Mouse (Mus musculus) CH12.LX (cell line): Measurements from ENCODE around the gene Rabep1. TPM values are rescaled to one million over a fixed set of nuclear protein-coding genes. Genes with fewer than 3 reads are reported as not detected.

Experiments
- DNase-seq: peaks from one replicate; pipeline ENCODE4 v3.0.0-alpha.2; 2013; ENCODE audit errors: extremely low read depth
- H3K27ac ChIP-seq: 2 replicates; pipeline ENCODE4 v1.5.1; 2012; ENCODE audit warnings: low read depth, mild to moderate bottlenecking, control low read depth, moderate library complexity; ENCODE audit not compliant: insufficient read depth
- H3K27me3 ChIP-seq: replicated peaks from 2 replicates; pipeline ENCODE3; 2012; ENCODE audit warnings: inconsistent platforms
- H3K36me3 ChIP-seq, 2 experiments: replicated peaks in 1 of 2; 2 replicates each; pipeline versions ENCODE3 to v1.6.1; 2012; ENCODE audit warnings: inconsistent platforms in 1 of 2, low read length in 1 of 2, mild to moderate bottlenecking in 1 of 2, mixed read lengths in 1 of 2, moderate library complexity in 1 of 2; ENCODE audit not compliant: control insufficient read depth in 1 of 2, insufficient read depth in 1 of 2
- H3K4me1 ChIP-seq, 2 experiments: 2 replicates each; pipeline ENCODE4 v1.6.1; 2012; ENCODE audit warnings: inconsistent platforms in 1 of 2, moderate library complexity in 1 of 2; ENCODE audit not compliant: insufficient read depth in 2 of 2, control insufficient read depth in 1 of 2
- H3K4me2 ChIP-seq: 2 replicates; pipeline ENCODE4 v1.6.1; 2012; ENCODE audit warnings: low read depth, mild to moderate bottlenecking, control low read depth; ENCODE audit not compliant: poor library complexity, insufficient read depth, severe bottlenecking
- H3K4me3 ChIP-seq, 3 experiments: fragments of 150-350 bp in 1 of 3; sonication (generic) in 1 of 3; replicated peaks in 1 of 3; 2 replicates each; pipeline versions ENCODE3 to v1.5.1; 2011 to 2012; ENCODE audit warnings: low read depth in 2 of 3, low read length in 2 of 3, mild to moderate bottlenecking in 2 of 3, moderate library complexity in 2 of 3, control low read depth in 1 of 3, improper control_type of control experiment in 1 of 3, inconsistent platforms in 1 of 3, mixed read lengths in 1 of 3; ENCODE audit not compliant: poor library complexity in 1 of 3
- H3K79me2 ChIP-seq: replicated peaks from 2 replicates; pipeline ENCODE4 v1.6.1; 2012; ENCODE audit warnings: mild to moderate bottlenecking, moderate library complexity; ENCODE audit not compliant: control insufficient read depth, poor library complexity, insufficient read depth, severe bottlenecking; ENCODE audit errors: extremely low read depth
- H3K9ac ChIP-seq: 2 replicates; pipeline ENCODE4 v1.6.1; 2012; ENCODE audit warnings: low read depth, mild to moderate bottlenecking, control low read depth, moderate library complexity; ENCODE audit not compliant: insufficient read depth
- H3K9me3 ChIP-seq: replicated peaks from 2 replicates; pipeline ENCODE3; 2012; ENCODE audit warnings: low read length, inconsistent platforms, mixed read lengths
- BHLHE40 ChIP-seq: IDR thresholded peaks from 2 replicates; pipeline ENCODE4 v1.6.1; 2011; ENCODE audit warnings: mild to moderate bottlenecking, low read depth, low read length, improper control_type of control experiment
- CHD1 ChIP-seq: IDR thresholded peaks from 2 replicates; pipeline ENCODE4 v1.6.1; 2012; ENCODE audit warnings: low read depth, low read length, improper control_type of control experiment, inconsistent platforms
- CHD2 ChIP-seq: IDR thresholded peaks from 2 replicates; pipeline ENCODE4 v1.6.1; 2011; ENCODE audit warnings: low read length, improper control_type of control experiment
- CTCF ChIP-seq, 2 experiments: IDR thresholded peaks in 1 of 2; conservative IDR thresholded peaks in 1 of 2; 2 replicates each; pipeline ENCODE4 v1.5.1; 2011 to 2012; ENCODE audit warnings: low read depth in 2 of 2, low read length in 2 of 2, improper control_type of control experiment in 1 of 2, inconsistent platforms in 1 of 2, mild to moderate bottlenecking in 1 of 2, moderate library complexity in 1 of 2
- E2F4 ChIP-seq: IDR thresholded peaks from 2 replicates; pipeline ENCODE4 v1.6.1; 2011; ENCODE audit warnings: low read depth, low read length, improper control_type of control experiment; ENCODE audit not compliant: insufficient replicate concordance
- ELF1 ChIP-seq: IDR thresholded peaks from 2 replicates; pipeline ENCODE4 v1.6.1; 2014; ENCODE audit warnings: low read depth, mild to moderate bottlenecking, inconsistent platforms, low read length, improper control_type of control experiment
- EP300 ChIP-seq: IDR thresholded peaks from 2 replicates; pipeline ENCODE4 v1.6.1; 2011; ENCODE audit warnings: low read length, improper control_type of control experiment
- ETS1 ChIP-seq: conservative IDR thresholded peaks from 2 replicates; pipeline ENCODE4 v1.6.1; 2012; ENCODE audit warnings: low read depth, mild to moderate bottlenecking, inconsistent platforms, low read length, improper control_type of control experiment, moderate library complexity
- GABPA ChIP-seq: IDR thresholded peaks from 2 replicates; pipeline ENCODE4 v1.6.1; 2012; ENCODE audit warnings: low read depth, low read length, improper control_type of control experiment, inconsistent platforms; ENCODE audit not compliant: insufficient replicate concordance
- HCFC1 ChIP-seq: IDR thresholded peaks from 2 replicates; pipeline ENCODE4 v1.6.1; 2012; ENCODE audit warnings: low read depth, mild to moderate bottlenecking, inconsistent platforms, low read length, improper control_type of control experiment
- IRF4 ChIP-seq: IDR thresholded peaks from 2 replicates; pipeline ENCODE4 v1.6.1; 2014; ENCODE audit warnings: low read depth, mild to moderate bottlenecking, inconsistent platforms, low read length, improper control_type of control experiment
- JUN ChIP-seq: IDR thresholded peaks from 2 replicates; pipeline ENCODE4 v1.6.1; 2011; ENCODE audit warnings: low read depth, mild to moderate bottlenecking, low read length, improper control_type of control experiment, moderate library complexity; ENCODE audit not compliant: insufficient read depth
- JUND ChIP-seq: conservative IDR thresholded peaks from 2 replicates; pipeline ENCODE4 v1.6.1; 2011; ENCODE audit warnings: low read depth, low read length, improper control_type of control experiment
- KAT2A ChIP-seq: IDR thresholded peaks from 2 replicates; pipeline ENCODE4 v1.6.1; 2012; ENCODE audit warnings: low read length, improper control_type of control experiment, inconsistent platforms; ENCODE audit not compliant: insufficient replicate concordance
- MAFK ChIP-seq: IDR thresholded peaks from 2 replicates; pipeline ENCODE4 v1.6.1; 2011; ENCODE audit warnings: low read length, improper control_type of control experiment; ENCODE audit not compliant: insufficient replicate concordance
- MAX ChIP-seq: IDR thresholded peaks from 2 replicates; pipeline ENCODE4 v1.6.1; 2011; ENCODE audit warnings: low read length, improper control_type of control experiment
- MAZ ChIP-seq: IDR thresholded peaks from 2 replicates; pipeline ENCODE4 v1.6.1; 2012; ENCODE audit warnings: low read depth, mild to moderate bottlenecking, inconsistent platforms, low read length, improper control_type of control experiment, moderate library complexity
- MEF2A ChIP-seq: IDR thresholded peaks from 2 replicates; pipeline ENCODE4 v1.6.1; 2014; ENCODE audit warnings: low read depth, mild to moderate bottlenecking, inconsistent platforms, low read length, improper control_type of control experiment, borderline replicate concordance
- MXI1 ChIP-seq: IDR thresholded peaks from 2 replicates; pipeline ENCODE4 v1.6.1; 2011; ENCODE audit warnings: mild to moderate bottlenecking, low read depth, low read length, improper control_type of control experiment
- MYC ChIP-seq: IDR thresholded peaks from 2 replicates; pipeline ENCODE4 v1.6.1; 2011; ENCODE audit warnings: low read depth, mild to moderate bottlenecking, improper control_type of control experiment, low read length
- NELFE ChIP-seq: IDR thresholded peaks from 2 replicates; pipeline ENCODE4 v1.6.1; 2011; ENCODE audit warnings: low read depth, low read length, improper control_type of control experiment
- NRF1 ChIP-seq: IDR thresholded peaks from 2 replicates; pipeline ENCODE4 v1.6.1; 2014; ENCODE audit warnings: low read depth, mild to moderate bottlenecking, inconsistent platforms, low read length, improper control_type of control experiment, moderate library complexity
- PAX5 ChIP-seq: IDR thresholded peaks from 2 replicates; pipeline ENCODE4 v1.6.1; 2012; ENCODE audit warnings: low read length, inconsistent platforms, mixed read lengths
- POLR2A ChIP-seq: IDR thresholded peaks from 2 replicates; pipeline ENCODE4 v1.6.1; 2011; ENCODE audit warnings: low read depth, mild to moderate bottlenecking, improper control_type of control experiment, low read length
- POLR2AphosphoS2 ChIP-seq: IDR thresholded peaks from 2 replicates; pipeline ENCODE4 v1.6.1; 2011; ENCODE audit warnings: low read depth, low read length, improper control_type of control experiment
- RAD21 ChIP-seq: IDR thresholded peaks from 2 replicates; pipeline ENCODE4 v1.6.1; 2011; ENCODE audit warnings: low read depth, mild to moderate bottlenecking, low read length, improper control_type of control experiment, moderate library complexity
- RCOR1 ChIP-seq: conservative IDR thresholded peaks from 2 replicates; pipeline ENCODE4 v1.6.1; 2012; ENCODE audit warnings: low read depth, mild to moderate bottlenecking, inconsistent platforms, low read length, improper control_type of control experiment
- SIN3A ChIP-seq: IDR thresholded peaks from 2 replicates; pipeline ENCODE4 v1.6.1; 2012; ENCODE audit warnings: low read length, improper control_type of control experiment, inconsistent platforms
- SMC3 ChIP-seq: IDR thresholded peaks from 2 replicates; pipeline ENCODE4 v1.6.1; 2011; ENCODE audit warnings: low read depth, low read length, improper control_type of control experiment
- TBP ChIP-seq: conservative IDR thresholded peaks from 2 replicates; pipeline ENCODE4 v1.6.1; 2011; ENCODE audit warnings: low read depth, low read length, improper control_type of control experiment
- TCF12 ChIP-seq: IDR thresholded peaks from 2 replicates; pipeline ENCODE4 v1.6.1; 2014; ENCODE audit warnings: low read depth, mild to moderate bottlenecking, inconsistent platforms, low read length, improper control_type of control experiment
- UBTF ChIP-seq: IDR thresholded peaks from 2 replicates; pipeline ENCODE4 v1.6.1; 2012; ENCODE audit warnings: low read depth, mild to moderate bottlenecking, inconsistent platforms, low read length, improper control_type of control experiment, moderate library complexity
- USF1 ChIP-seq: IDR thresholded peaks from 2 replicates; pipeline ENCODE4 v1.6.1; 2014; ENCODE audit warnings: low read depth, mild to moderate bottlenecking, inconsistent platforms, low read length, improper control_type of control experiment
- USF2 ChIP-seq: conservative IDR thresholded peaks from 2 replicates; pipeline ENCODE4 v1.6.1; 2011; ENCODE audit warnings: low read depth, low read length, improper control_type of control experiment
- ZC3H11A ChIP-seq: IDR thresholded peaks from 2 replicates; pipeline ENCODE4 v1.6.1; 2012; ENCODE audit warnings: low read depth, mild to moderate bottlenecking, inconsistent platforms, low read length, improper control_type of control experiment
- ZKSCAN1 ChIP-seq: IDR thresholded peaks from 2 replicates; pipeline ENCODE4 v1.6.1; 2012; ENCODE audit warnings: low read depth, inconsistent platforms, low read length, improper control_type of control experiment, borderline replicate concordance
- ZMIZ1 ChIP-seq: IDR thresholded peaks from 2 replicates; pipeline ENCODE4 v1.6.1; 2012; ENCODE audit warnings: low read depth, mild to moderate bottlenecking, inconsistent platforms, low read length, improper control_type of control experiment
- ZNF384 ChIP-seq: IDR thresholded peaks from 2 replicates; pipeline ENCODE4 v1.6.1; 2012; ENCODE audit warnings: low read depth, low read length, improper control_type of control experiment, inconsistent platforms
- dilution Hi-C: fragments of 300-500 bp; cut with MboI; formaldehyde crosslinking; loops from 2 replicates; pipeline ENCODE4 v1.14.3; 2020; ENCODE audit warnings: low sequenced_read_pairs; ENCODE audit not compliant: extremely low pct_unique_long_range_greater_than_20kb, extremely low pct_ligation_motif_present
- in situ Hi-C: fragments of 300-500 bp; cut with MboI; formaldehyde crosslinking; loops from 3 replicates; pipeline ENCODE4 v1.14.3; 2019; ENCODE audit warnings: low sequenced_read_pairs, low pct_ligation_motif_present, low pct_unique_long_range_greater_than_20kb, mixed read lengths
- polyA plus RNA-seq: library from polyadenylated mRNA; unstranded; fragments of >175 nt; gene quantifications from 2 replicates; pipeline ENCODE4 v1.2.1, GENCODE M21; 2012; ENCODE audit warnings: low read depth; ENCODE audit not compliant: insufficient read length
- total RNA-seq, 2 experiments: library from RNA; depleted of rRNA; stranded (reverse); fragments of 300-350 nt in 1 of 2; fragments of >200 nt in 1 of 2; gene quantifications; 2 replicates each; pipeline ENCODE4 v1.2.3; 2012 to 2014

Gene Rabep1
- total and polyA plus RNA-seq, 3 experiments: 22.3 to 28.3 (median 26.1) TPM

DNA sequence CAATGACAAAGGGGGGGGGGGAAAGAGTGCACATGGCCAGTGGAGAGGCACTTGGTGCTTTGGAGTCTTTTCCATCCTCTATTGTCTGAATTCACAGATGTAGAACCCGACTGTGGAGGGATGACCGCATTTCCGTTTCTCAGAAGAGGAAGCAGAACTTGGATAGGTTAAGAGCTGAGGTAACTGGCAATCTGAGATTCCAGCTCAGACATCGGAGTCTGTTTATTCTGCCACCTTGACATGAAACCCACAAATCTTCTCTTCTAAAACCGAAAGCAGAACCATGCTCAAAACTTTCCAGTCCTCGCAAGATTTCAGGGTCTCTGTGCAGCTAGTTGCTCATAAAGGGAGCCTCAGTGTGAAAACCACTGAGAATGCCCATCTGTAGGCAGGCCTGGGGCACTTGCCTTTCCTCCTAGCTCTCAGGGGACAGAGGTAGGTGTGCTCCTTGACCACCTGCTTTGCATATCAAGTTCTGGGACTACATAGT lies 40.8 kb upstream of the Rabep1 start:
- Histone ChIP-seq H3K27me3 (no peaks in the 10 kb centered on the region), H3K4me1 (peaks cover 31 to 89% of the 10 kb centered on the region in 2 experiments), H3K36me3 (no peaks in the 10 kb centered on the region), H3K27ac (peak overlapping the region; percentile 56), H3K4me3 (no peak overlapping the region), H3K9ac (no peak overlapping the region), H3K9me3 (peaks cover 6% of the 10 kb centered on the region), H3K79me2 (no peaks in the 10 kb centered on the region), H3K4me2 (peak overlapping the region; percentile 41)
- peak; percentile 99 for DNase-seq
- TF ChIP-seq JUN (no peak; the same call in none of the 2 replicates), NELFE (no peak), JUND (peak; percentile 90), TCF12 (peak; percentile 98), ZMIZ1 (no peak), E2F4 (no peak), RCOR1 (peak; percentile 99), KAT2A (0 out of 2 replicates have a peak, but pooled peaks have one; percentile 69), ELF1 (no peak; the same call in 1 of the 2 replicates), CTCF (conservative IDR thresholded peaks at IDR 0.05 in 1 of 2, IDR thresholded peaks at IDR 0.05 in 1 of 2; ENCODE audit: low read depth in 2 of 2, low read length in 2 of 2) (no peak), TBP (no peak), POLR2A (no peak), SIN3A (peak; percentile 70; the same call in 1 of the 2 replicates), CHD2 (peak; percentile 92), ZC3H11A (no peak), POLR2AphosphoS2 (no peak), SMC3 (no peak), MEF2A (peak; percentile 95), GABPA (no peak), BHLHE40 (peak; percentile 97), CHD1 (no peak), MAZ (peak; percentile 18), USF1 (no peak), MAFK (peak; percentile 93), USF2 (no peak), HCFC1 (no peak), EP300 (peak; percentile 100), MXI1 (peak; percentile 39; the same call in 1 of the 2 replicates), MAX (peak; percentile 86), ETS1 (peak; percentile 93), RAD21 (peak; percentile 0), ZKSCAN1 (no peak), PAX5 (no peak), MYC (peak; percentile 96), IRF4 (peak; percentile 99), ZNF384 (no peak), NRF1 (no peak), UBTF (no peak)
- in situ Hi-C loops (no loop called here), dilution Hi-C loops (no loop called here)
